Mouse (Mus musculus) spleen, postnatal 14 days (tissue): ENCODE results near the gene Ptgdr.
"Not testable (repeated sequence)": the region's sequence is repeated elsewhere in the genome, so short reads cannot be mapped to it uniquely, and the experiment has no call there.

Experiments
- DNase-seq, 2 experiments: peaks; one replicate each; pipeline ENCODE4 v3.0.0; 2021 to 2022; ENCODE audit warnings: low spot score in 2 of 2

The Ptgdr gene

GRCm38 (mm10) chr14:44858868-44859613, at the start of gene Ptgdr:
Ptgdr (minus strand) TSS chr14:44859375.
- no peak for DNase-seq

- DNase-seq = no peak
These were observed 48.6 kb upstream of the Ptgdr start for GRCm38 (mm10) chr14:44907774-44908173.

- DNase-seq = no peak
These were observed 45.0 kb upstream of the Ptgdr start for GRCm38 (mm10) chr14:44904199-44904598.

- DNase-seq = not testable (repeated sequence)
These were observed 42.6 kb upstream of the Ptgdr start for GRCm38 (mm10) chr14:44901735-44902134.

- DNase-seq = no peak
These were observed 32.4 kb upstream of the Ptgdr start for GRCm38 (mm10) chr14:44891387-44892132.

GRCm38 (mm10) chr14:44869686-44870085, 10.5 kb upstream of the Ptgdr start:
- DNase-seq = no peak

- DNase-seq = no peak
These were observed 6.5 kb upstream of the Ptgdr start for GRCm38 (mm10) chr14:44865661-44866060.

GRCm38 (mm10) chr14:44863086-44863485, 3.9 kb upstream of the Ptgdr start:
- DNase-seq = no peak

- DNase-seq = no peak
These were observed 2.0 kb upstream of the Ptgdr start for GRCm38 (mm10) chr14:44861161-44861560.

- no peak for DNase-seq
These were observed 803 bp downstream of the Ptgdr start for GRCm38 (mm10) chr14:44858372-44858771.

GRCm38 (mm10) chr14:44850637-44851036, 8.5 kb downstream of the Ptgdr start:
- not testable (repeated sequence) for DNase-seq

GRCm38 (mm10) chr14:44847740-44848139, 11.4 kb downstream of the Ptgdr start:
- no peak for DNase-seq

- no peak for DNase-seq
These were observed 12.5 kb downstream of the Ptgdr start for GRCm38 (mm10) chr14:44846558-44847263.

- DNase-seq = no peak
These were observed 15.1 kb downstream of the Ptgdr start for GRCm38 (mm10) chr14:44843768-44844755.

GRCm38 (mm10) chr14:44838685-44839084, 20.5 kb downstream of the Ptgdr start:
- DNase-seq = no peak

- DNase-seq = no peak
These were observed 24.0 kb downstream of the Ptgdr start for GRCm38 (mm10) chr14:44835132-44835531.

- not testable (repeated sequence) for DNase-seq
These were observed 25.0 kb downstream of the Ptgdr start for GRCm38 (mm10) chr14:44834134-44834533.

- not testable (repeated sequence) for DNase-seq
These were observed 26.1 kb downstream of the Ptgdr start for GRCm38 (mm10) chr14:44833096-44833495.

- DNase-seq = no peak
These were observed 31.4 kb downstream of the Ptgdr start for GRCm38 (mm10) chr14:44827736-44828135.

GRCm38 (mm10) chr14:44821177-44822057, 37.8 kb downstream of the Ptgdr start:
- DNase-seq = no peak
